Mouse (Mus musculus) hindbrain, embryonic 13.5 days (tissue): ENCODE data around the gene Pla2g5. TPM values are rescaled to one million over a fixed set of nuclear protein-coding genes. Genes with fewer than 3 reads are reported as not detected.
"Not testable (repeated sequence)": the region's sequence is repeated elsewhere in the genome, so short reads cannot be mapped to it uniquely, and the experiment has no call there.

Experiments
- ATAC-seq: fragments of 200-750 bp; cut with Nextera tagmentation; 2 replicates; pipeline ENCODE4 v1.8.0; 2017; ENCODE audit warnings: moderate TSS enrichment; ENCODE audit not compliant: low FRiP score
- H3K27ac ChIP-seq: fragments of 300-500 bp; sonication (generic); 2 replicates; pipeline ENCODE4 v1.5.1; 2015; ENCODE audit warnings: inconsistent platforms, mild to moderate bottlenecking, moderate library complexity
- H3K27me3 ChIP-seq: fragments of 300-500 bp; sonication (generic); 2 replicates; pipeline ENCODE4 v1.6.1; 2015; ENCODE audit warnings: mild to moderate bottlenecking, inconsistent platforms
- H3K36me3 ChIP-seq: fragments of 300-500 bp; sonication (generic); 2 replicates; pipeline ENCODE4 v1.6.1; 2015; ENCODE audit warnings: mild to moderate bottlenecking, inconsistent platforms
- H3K4me1 ChIP-seq: fragments of 300-500 bp; sonication (generic); replicated peaks from 2 replicates; pipeline ENCODE4 v1.6.1; 2015; ENCODE audit warnings: inconsistent platforms
- H3K4me2 ChIP-seq: fragments of 300-500 bp; sonication (generic); 2 replicates; pipeline ENCODE4 v1.6.1; 2015; ENCODE audit warnings: inconsistent platforms, mild to moderate bottlenecking, moderate library complexity
- H3K4me3 ChIP-seq: fragments of 300-500 bp; sonication (generic); 2 replicates; pipeline ENCODE4 v1.5.1; 2015; ENCODE audit warnings: mild to moderate bottlenecking, inconsistent platforms
- H3K9ac ChIP-seq: fragments of 300-500 bp; sonication (generic); 2 replicates; pipeline ENCODE4 v1.6.1; 2015; ENCODE audit warnings: mild to moderate bottlenecking, inconsistent platforms
- H3K9me3 ChIP-seq: fragments of 300-500 bp; sonication (generic); 2 replicates; pipeline ENCODE4 v1.6.1; 2016; ENCODE audit warnings: inconsistent platforms
- WGBS: fragments of 180-500 bp; shearing (Covaris S2); methylation state at CpG from one replicate; pipeline ENCODE4 v1.1.7; 2015; 5-methylcytosine and 5-hydroxymethylcytosine counted together
- polyA plus RNA-seq: library from polyadenylated mRNA; unstranded; fragments of >200 nt; fragmentation: Nextera tagmentation; extraction: Ambion mirVana; gene quantifications from 2 replicates; pipeline ENCODE4 v1.2.1, GENCODE M21; 2015

Pla2g5 gene
- polyA plus RNA-seq, 1 experiment from 2014 or later: 0.25 TPM

GRCm38 (mm10) chr4:138855092-138855632 lies 8.1 kb downstream of the Pla2g5 start:
- Histone ChIP-seq H3K27me3 (no peaks in the 10 kb centered on the region; the same call in 1 of the 2 replicates), H3K36me3 (no peaks in the 10 kb centered on the region), H3K4me1 (no peaks in the 10 kb centered on the region; the same call in 1 of the 2 replicates), H3K9ac (no peak overlapping the region), H3K4me3 (no peak overlapping the region), H3K9me3 (no peaks in the 10 kb centered on the region), H3K4me2 (no peak overlapping the region), H3K27ac (no peak overlapping the region)
- WGBS: 79% methylated on average over 9 of the region's 9 CpGs
- ATAC-seq: no peak

- no peaks in the 10 kb centered on the region for H3K4me1 ChIP-seq
- H3K27ac ChIP-seq: no peak overlapping the region
- H3K9ac ChIP-seq: no peak overlapping the region
- no peaks in the 10 kb centered on the region for H3K36me3 ChIP-seq
- WGBS: 68% methylated on average over 6 of the region's 6 CpGs
- no peaks in the 10 kb centered on the region for H3K9me3 ChIP-seq
- no peaks in the 10 kb centered on the region; the same call in 1 of the 2 replicates for H3K27me3 ChIP-seq
- ATAC-seq: no peak
- H3K4me3 ChIP-seq: no peak overlapping the region
- no peak overlapping the region for H3K4me2 ChIP-seq
Measured at GRCm38 (mm10) chr4:138852961-138853360, 10.3 kb downstream of the Pla2g5 start.

GRCm38 (mm10) chr4:138851463-138851862 lies 11.8 kb downstream of the Pla2g5 start:
- ATAC-seq: no peak
- no peak overlapping the region for H3K4me2 ChIP-seq
- H3K4me1 ChIP-seq: no peaks in the 10 kb centered on the region
- H3K4me3 ChIP-seq: no peak overlapping the region
- H3K36me3 ChIP-seq: no peaks in the 10 kb centered on the region
- no peaks in the 10 kb centered on the region for H3K9me3 ChIP-seq
- H3K9ac ChIP-seq: no peak overlapping the region
- no peak overlapping the region for H3K27ac ChIP-seq
- H3K27me3 ChIP-seq: no peaks in the 10 kb centered on the region; the same call in 1 of the 2 replicates
- 5% methylated on average over 4 of the region's 4 CpGs for WGBS

GRCm38 (mm10) chr4:138841386-138841785 lies 21.9 kb downstream of the Pla2g5 start:
- Histone ChIP-seq H3K4me3 (no peak overlapping the region), H3K9ac (no peak overlapping the region), H3K9me3 (peaks cover 24% of the 10 kb centered on the region), H3K27ac (no peak overlapping the region), H3K4me1 (no peaks in the 10 kb centered on the region), H3K4me2 (no peak overlapping the region), H3K27me3 (no peaks in the 10 kb centered on the region), H3K36me3 (no peaks in the 10 kb centered on the region)
- no peak for ATAC-seq
- WGBS: 83% methylated on average over 7 of the region's 7 CpGs

GRCm38 (mm10) chr4:138840726-138841125 lies 22.6 kb downstream of the Pla2g5 start:
- H3K27me3 ChIP-seq: no peaks in the 10 kb centered on the region
- 85% methylated on average over 8 of the region's 8 CpGs for WGBS
- H3K4me1 ChIP-seq: no peaks in the 10 kb centered on the region
- no peaks in the 10 kb centered on the region for H3K36me3 ChIP-seq
- no peak overlapping the region for H3K4me3 ChIP-seq
- H3K27ac ChIP-seq: no peak overlapping the region
- no peak overlapping the region for H3K9ac ChIP-seq
- ATAC-seq: no peak
- no peak overlapping the region for H3K4me2 ChIP-seq
- H3K9me3 ChIP-seq: peaks cover 24% of the 10 kb centered on the region

GRCm38 (mm10) chr4:138839806-138840205 lies 23.5 kb downstream of the Pla2g5 start:
- Histone ChIP-seq H3K4me1 (no peaks in the 10 kb centered on the region), H3K4me3 (no peak overlapping the region), H3K27ac (no peak overlapping the region), H3K9me3 (peaks cover 24% of the 10 kb centered on the region), H3K4me2 (no peak overlapping the region), H3K9ac (no peak overlapping the region), H3K27me3 (no peaks in the 10 kb centered on the region), H3K36me3 (no peaks in the 10 kb centered on the region)
- WGBS: 78% methylated on average over 6 of the region's 6 CpGs
- ATAC-seq: no peak

- H3K9ac ChIP-seq: no peak overlapping the region
- no peak overlapping the region for H3K27ac ChIP-seq
- no peak overlapping the region for H3K4me2 ChIP-seq
- no peaks in the 10 kb centered on the region for H3K36me3 ChIP-seq
- no peaks in the 10 kb centered on the region for H3K4me1 ChIP-seq
- no peaks in the 10 kb centered on the region; the same call in 1 of the 2 replicates for H3K9me3 ChIP-seq
- no peaks in the 10 kb centered on the region for H3K27me3 ChIP-seq
- ATAC-seq: no peak
- WGBS: 73% methylated on average over 11 of the region's 11 CpGs
- no peak overlapping the region for H3K4me3 ChIP-seq
Measured at GRCm38 (mm10) chr4:138827147-138827546, 36.1 kb downstream of the Pla2g5 start.

- no peak overlapping the region for H3K9ac ChIP-seq
- H3K4me3 ChIP-seq: no peak overlapping the region
- WGBS: 67% methylated on average over 18 of the region's 18 CpGs
- H3K27ac ChIP-seq: no peak overlapping the region
- no peaks in the 10 kb centered on the region for H3K4me1 ChIP-seq
- no peak for ATAC-seq
- H3K4me2 ChIP-seq: no peak overlapping the region
- H3K27me3 ChIP-seq: no peaks in the 10 kb centered on the region
- H3K36me3 ChIP-seq: no peaks in the 10 kb centered on the region
- H3K9me3 ChIP-seq: no peaks in the 10 kb centered on the region; the same call in 1 of the 2 replicates
Measured at GRCm38 (mm10) chr4:138825751-138826567, 37.3 kb downstream of the Pla2g5 start.

- ATAC-seq: no peak
- WGBS: 86% methylated on average over 2 of the region's 2 CpGs
Measured at GRCm38 (mm10) chr4:138824660-138825059, 38.6 kb downstream of the Pla2g5 start.

GRCm38 (mm10) chr4:138824161-138824560 lies 39.1 kb downstream of the Pla2g5 start:
- H3K4me2 ChIP-seq, H3K36me3 ChIP-seq, H3K4me1 ChIP-seq, H3K27me3 ChIP-seq, H3K9me3 ChIP-seq, H3K4me3 ChIP-seq, ATAC-seq, H3K9ac ChIP-seq, H3K27ac ChIP-seq: not testable (repeated sequence)
- 79% methylated on average over 2 of the region's 2 CpGs for WGBS

More at GRCm38 (mm10) chr4:138824660-138825059, 38.6 kb downstream of the Pla2g5 start:
- H3K36me3 ChIP-seq: no peaks in the 10 kb centered on the region
- H3K9ac ChIP-seq: no peak overlapping the region
- no peaks in the 10 kb centered on the region for H3K4me1 ChIP-seq
- H3K9me3 ChIP-seq: no peaks in the 10 kb centered on the region; the same call in 1 of the 2 replicates
- no peak overlapping the region for H3K4me3 ChIP-seq
- H3K27me3 ChIP-seq: no peaks in the 10 kb centered on the region
- no peak overlapping the region for H3K27ac ChIP-seq
- H3K4me2 ChIP-seq: no peak overlapping the region

- Histone ChIP-seq H3K4me2 (no peak overlapping the region), H3K36me3 (no peaks in the 10 kb centered on the region), H3K9me3 (no peaks in the 10 kb centered on the region; the same call in 1 of the 2 replicates), H3K27ac (no peak overlapping the region), H3K4me3 (no peak overlapping the region), H3K9ac (no peak overlapping the region), H3K4me1 (no peaks in the 10 kb centered on the region), H3K27me3 (no peaks in the 10 kb centered on the region)
- ATAC-seq: no peak
- 82% methylated on average over 2 of the region's 2 CpGs for WGBS
Measured at GRCm38 (mm10) chr4:138821036-138821435, 42.2 kb downstream of the Pla2g5 start.

- Histone ChIP-seq H3K27ac (no peak overlapping the region), H3K9ac (no peak overlapping the region), H3K36me3 (no peaks in the 10 kb centered on the region), H3K4me3 (no peak overlapping the region), H3K9me3 (no peaks in the 10 kb centered on the region; the same call in 1 of the 2 replicates), H3K4me2 (no peak overlapping the region), H3K27me3 (no peaks in the 10 kb centered on the region), H3K4me1 (no peaks in the 10 kb centered on the region)
- ATAC-seq: no peak
- WGBS: 58% methylated on average over 8 of the region's 8 CpGs
Measured at GRCm38 (mm10) chr4:138819101-138819500, 44.2 kb downstream of the Pla2g5 start.

- Histone ChIP-seq H3K27me3 (no peaks in the 10 kb centered on the region), H3K36me3 (no peaks in the 10 kb centered on the region), H3K4me2 (no peak overlapping the region), H3K9me3 (no peaks in the 10 kb centered on the region; the same call in 1 of the 2 replicates), H3K4me3 (no peak overlapping the region), H3K4me1 (no peaks in the 10 kb centered on the region), H3K9ac (no peak overlapping the region), H3K27ac (no peak overlapping the region)
- WGBS: 80% methylated on average over 6 of the region's 6 CpGs
- ATAC-seq: no peak
Measured at GRCm38 (mm10) chr4:138817736-138818135, 45.5 kb downstream of the Pla2g5 start.
